28 mouse cellular contexts compared by ENCODE assay signal in the genomic region with DNA sequence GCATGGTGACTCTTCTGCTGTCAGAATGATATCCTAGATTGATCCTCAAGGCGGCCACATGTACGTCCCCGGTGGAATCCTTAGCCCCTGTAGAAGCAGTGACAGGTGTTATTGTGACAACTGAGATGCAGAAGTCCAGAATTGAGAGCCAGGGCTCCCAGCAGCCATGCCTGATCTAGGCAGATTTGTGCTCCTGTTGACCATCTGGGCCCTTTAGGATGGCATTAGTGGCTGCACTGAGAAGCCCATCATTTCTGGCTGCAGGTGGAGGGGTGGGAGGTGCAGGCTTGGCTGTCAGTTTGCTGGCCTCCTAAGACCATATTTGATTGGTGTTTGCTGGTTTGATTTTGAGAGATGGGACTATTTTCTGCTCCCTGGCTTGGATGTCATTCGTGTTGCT. TPM values are rescaled to one million over a fixed set of nuclear protein-coding genes. Genes with fewer than 3 reads are reported as not detected.
DNase-seq lines count a peak whose midpoint lies in the region; ATAC-seq lines count a peak whose summit lies in the region.
"Had no signal": no experiment of that assay in that cellular context is flagged by ENCODE, and none has a peak within 500 bp of the region (broad histone marks: within the 10 kb centered on the region; RNA-seq: fewer than 3 reads in every experiment).

No protein-coding gene starts in this region.

- WGBS in heart, embryonic 12.5 days = 76% methylated on average over 4 of the region's 4 CpGs
- 90% methylated on average over 4 of the region's 4 CpGs for WGBS in midbrain, embryonic 11.5 days
- WGBS in midbrain, embryonic 15.5 days = 91% methylated on average over 4 of the region's 4 CpGs
- WGBS in forebrain, embryonic 16.5 days = 73% methylated on average over 4 of the region's 4 CpGs

- H3K9ac ChIP-seq in heart, embryonic 12.5 days = no peak overlapping the region
- no peak overlapping the region for H3K9ac ChIP-seq in midbrain, embryonic 11.5 days (ENCODE audit: low read length)
- H3K9ac ChIP-seq in midbrain, embryonic 15.5 days = no peak overlapping the region
- no peak overlapping the region for H3K9ac ChIP-seq in forebrain, embryonic 16.5 days (replicated peaks; ENCODE audit: low read depth, low read length)
- H3K9ac ChIP-seq: embryonic facial prominence, embryonic 12.5 days; forebrain, embryonic 12.5 days; liver, embryonic 13.5 days; lung, embryonic 14.5 days; neural tube, embryonic 15.5 days had no signal

- no peaks in the 10 kb centered on the region for H3K9me3 ChIP-seq in heart, embryonic 12.5 days (replicated peaks)
- no peaks in the 10 kb centered on the region for H3K9me3 ChIP-seq in midbrain, embryonic 11.5 days (ENCODE audit: control insufficient read depth, low read length)
- no peaks in the 10 kb centered on the region for H3K9me3 ChIP-seq in midbrain, embryonic 15.5 days
- no peaks in the 10 kb centered on the region for H3K9me3 ChIP-seq in forebrain, embryonic 16.5 days (ENCODE audit: control insufficient read depth, low read length)
- H3K9me3 ChIP-seq: embryonic facial prominence, embryonic 12.5 days; forebrain, embryonic 12.5 days; hindbrain, embryonic 10.5 days; liver, embryonic 13.5 days; neural tube, embryonic 15.5 days had no signal

- H3K36me3 ChIP-seq in heart, embryonic 12.5 days = no peaks in the 10 kb centered on the region
- H3K36me3 ChIP-seq in midbrain, embryonic 11.5 days (ENCODE audit: control insufficient read depth, insufficient read depth, low read length) = no peaks in the 10 kb centered on the region
- H3K36me3 ChIP-seq in midbrain, embryonic 15.5 days (replicated peaks) = no peaks in the 10 kb centered on the region
- H3K36me3 ChIP-seq in forebrain, embryonic 16.5 days (ENCODE audit: control insufficient read depth, insufficient read depth) = no peaks in the 10 kb centered on the region
- H3K36me3 ChIP-seq: embryonic facial prominence, embryonic 12.5 days; forebrain, embryonic 12.5 days; liver, embryonic 13.5 days had no signal

- no peak overlapping the region for H3K4me3 ChIP-seq in heart, embryonic 12.5 days
- no peak overlapping the region for H3K4me3 ChIP-seq in midbrain, embryonic 11.5 days (ENCODE audit: low read depth, low read length)
- H3K4me3 ChIP-seq in midbrain, embryonic 15.5 days = no peak overlapping the region
- H3K4me3 ChIP-seq in forebrain, embryonic 16.5 days (replicated peaks; ENCODE audit: low read length) = no peak overlapping the region
- H3K4me3 ChIP-seq: embryonic facial prominence, embryonic 12.5 days; forebrain, embryonic 12.5 days; gastrocnemius, adult 2 months; hindbrain, embryonic 10.5 days; liver, embryonic 13.5 days; neural tube, embryonic 15.5 days had no signal

- H3K27ac ChIP-seq in heart, embryonic 12.5 days (ENCODE audit: poor library complexity, severe bottlenecking) = no peak overlapping the region
- no peak overlapping the region for H3K27ac ChIP-seq in midbrain, embryonic 11.5 days (ENCODE audit: low read depth, low read length)
- no peak overlapping the region for H3K27ac ChIP-seq in midbrain, embryonic 15.5 days
- no peak overlapping the region for H3K27ac ChIP-seq in forebrain, embryonic 16.5 days (ENCODE audit: low read length)
- H3K27ac ChIP-seq: embryonic facial prominence, embryonic 12.5 days; forebrain, embryonic 12.5 days; gastrocnemius, adult 2 months; hindbrain, embryonic 10.5 days; liver, embryonic 13.5 days had no signal

- peak; percentile 86 for DNase-seq in heart, adult 11 months
- peak; percentile 0 for DNase-seq in midbrain, embryonic 11.5 days (ENCODE audit: low spot score, missing footprints)
- DNase-seq in cerebellum, adult 18-20 months = peak; percentile 51 to 55
- peak; percentile 75 to 78 for DNase-seq in cerebellum, postnatal 14 days
- no peak for DNase-seq in kidney, postnatal 14 days
- DNase-seq: adrenal gland, adult 8-10 months; gastrocnemius, adult 2 months; liver, embryonic 13.5 days; lung, embryonic 14.5 days; right cerebral cortex, adult 18-20 months; thymus, adult 18-20 months had no signal

- peaks cover 81% of the 10 kb centered on the region for H3K27me3 ChIP-seq in heart, embryonic 12.5 days (replicated peaks)
- no peaks in the 10 kb centered on the region for H3K27me3 ChIP-seq in midbrain, embryonic 11.5 days (ENCODE audit: control insufficient read depth, insufficient read depth, low read length)
- H3K27me3 ChIP-seq in midbrain, embryonic 15.5 days (replicated peaks) = no peaks in the 10 kb centered on the region
- no peaks in the 10 kb centered on the region for H3K27me3 ChIP-seq in forebrain, embryonic 16.5 days (replicated peaks; ENCODE audit: control insufficient read depth, insufficient read depth, low read length)
- H3K27me3 ChIP-seq: embryonic facial prominence, embryonic 12.5 days; forebrain, embryonic 12.5 days; liver, embryonic 13.5 days; megakaryocyte, embryonic 14.5 days; neural tube, embryonic 15.5 days had no signal

- no peak for ATAC-seq in heart, embryonic 12.5 days (ENCODE audit: insufficient number of reproducible peaks, low FRiP score)
- ATAC-seq in midbrain, embryonic 11.5 days (ENCODE audit: low FRiP score) = no peak
- no peak for ATAC-seq in midbrain, embryonic 15.5 days (replicated peaks)
- ATAC-seq in forebrain, embryonic 16.5 days = no peak
- ATAC-seq: activated CD4-positive, CD25-positive, alpha-beta regulatory T cell, adult 4 months; intestine, postnatal 0 days had no signal

- no peak overlapping the region for H3K4me2 ChIP-seq in heart, embryonic 12.5 days
- H3K4me2 ChIP-seq in midbrain, embryonic 11.5 days = no peak overlapping the region
- no peak overlapping the region for H3K4me2 ChIP-seq in midbrain, embryonic 15.5 days
- H3K4me2 ChIP-seq in forebrain, embryonic 16.5 days (ENCODE audit: low read length) = no peak overlapping the region
- H3K4me2 ChIP-seq: embryonic facial prominence, embryonic 12.5 days; forebrain, embryonic 12.5 days; liver, embryonic 13.5 days; lung, embryonic 14.5 days; neural tube, embryonic 15.5 days had no signal

- peaks cover 16% of the 10 kb centered on the region for H3K4me1 ChIP-seq in heart, embryonic 12.5 days (replicated peaks)
- no peaks in the 10 kb centered on the region for H3K4me1 ChIP-seq in midbrain, embryonic 11.5 days (ENCODE audit: control insufficient read depth, insufficient read depth, low read length)
- no peaks in the 10 kb centered on the region for H3K4me1 ChIP-seq in midbrain, embryonic 15.5 days
- peaks cover 7% of the 10 kb centered on the region for H3K4me1 ChIP-seq in forebrain, embryonic 16.5 days (replicated peaks; ENCODE audit: control insufficient read depth, insufficient read depth, low read length)
- H3K4me1 ChIP-seq: embryonic facial prominence, embryonic 12.5 days; forebrain, embryonic 12.5 days; liver, embryonic 13.5 days; megakaryocyte, embryonic 14.5 days had no signal

RNA-seq across cellular contexts. Expression of a gene that starts 40.9 kb away (rescaled TPM):
- polyA plus RNA-seq in heart, embryonic 12.5 days (2016; fragmentation: Nextera tagmentation; extraction: Ambion mirVana) = 0.31 and 0.32 TPM in 2 replicates
- polyA plus RNA-seq in midbrain, embryonic 11.5 days (2014; fragmentation: Nextera tagmentation; extraction: Ambion mirVana) = 6.3 and 6.4 TPM in 2 replicates
- polyA plus RNA-seq in midbrain, embryonic 15.5 days (2015; fragmentation: Nextera tagmentation; extraction: Ambion mirVana) = 18.5 and 18.8 TPM in 2 replicates
- 12.8 and 15.1 TPM in 2 replicates for polyA plus RNA-seq in forebrain, embryonic 16.5 days (2015; fragmentation: Nextera tagmentation; extraction: Ambion mirVana)
- polyA plus RNA-seq: activated CD4-positive, CD25-positive, alpha-beta regulatory T cell, adult 4 months had no signal

RNA-seq across cellular contexts. Expression of a gene that starts 56.1 kb away (rescaled TPM):
- polyA plus RNA-seq in heart, embryonic 12.5 days (2016; fragmentation: Nextera tagmentation; extraction: Ambion mirVana) = not detected in 2 replicates
- not detected in 2 replicates for polyA plus RNA-seq in midbrain, embryonic 11.5 days (2014; fragmentation: Nextera tagmentation; extraction: Ambion mirVana)
- polyA plus RNA-seq in midbrain, embryonic 15.5 days (2015; fragmentation: Nextera tagmentation; extraction: Ambion mirVana) = not detected in 2 replicates
- not detected in 2 replicates for polyA plus RNA-seq in forebrain, embryonic 16.5 days (2015; fragmentation: Nextera tagmentation; extraction: Ambion mirVana)
- polyA plus RNA-seq: activated CD4-positive, CD25-positive, alpha-beta regulatory T cell, adult 4 months; embryonic facial prominence, embryonic 12.5 days; forebrain, embryonic 12.5 days; heart, postnatal 0 days; hindbrain, embryonic 10.5 days; intestine, postnatal 0 days; kidney, embryonic 14.5 days; large intestine, adult 2 months; liver, embryonic 13.5 days; lung, embryonic 14.5 days; midbrain, embryonic 16.5 days; neural tube, embryonic 15.5 days; small intestine, adult 2 months; stomach, embryonic 16.5 days; urinary bladder, adult 2 months had no signal
